Mouse (Mus musculus): ENCODE data around the gene Gabrr2. TPM values are rescaled to one million over a fixed set of nuclear protein-coding genes. Genes with fewer than 3 reads are reported as not detected.

Gabrr2 gene
- polyA plus RNA-seq, 1 experiment from 2014 or later: 0.67 TPM

- Histone ChIP-seq H3K4me3 (ENCODE audit: low read depth, low read length) (no peak overlapping the region), H3K27ac (replicated peaks; ENCODE audit: low read depth, low read length) (no peak overlapping the region), H3K36me3 (ENCODE audit: control insufficient read depth, insufficient read depth, low read length) (no peaks in the 10 kb centered on the region), H3K27me3 (replicated peaks; ENCODE audit: control insufficient read depth, insufficient read depth, low read length) (no peaks in the 10 kb centered on the region), H3K9ac (ENCODE audit: low read depth, low read length) (no peak overlapping the region), H3K9me3 (ENCODE audit: control insufficient read depth, low read length) (no peaks in the 10 kb centered on the region), H3K4me1 (ENCODE audit: control insufficient read depth, insufficient read depth, low read length) (no peaks in the 10 kb centered on the region), H3K4me2 (ENCODE audit: low read depth, low read length) (no peak overlapping the region)
- 56% methylated on average over 14 of the region's 14 CpGs for WGBS
- ATAC-seq (ENCODE audit: low read depth) (no peak), DNase-seq (ENCODE audit: low spot score) (no peak)
These were observed 3.6 kb downstream of the Gabrr2 start for GRCm38 (mm10) chr4:33066223-33066960.

- Histone ChIP-seq H3K4me1 (ENCODE audit: control insufficient read depth, insufficient read depth, low read length) (no peaks in the 10 kb centered on the region), H3K27ac (replicated peaks; ENCODE audit: low read depth, low read length) (no peak overlapping the region), H3K9ac (ENCODE audit: low read depth, low read length) (no peak overlapping the region), H3K4me2 (ENCODE audit: low read depth, low read length) (no peak overlapping the region), H3K9me3 (ENCODE audit: control insufficient read depth, low read length) (no peaks in the 10 kb centered on the region), H3K36me3 (ENCODE audit: control insufficient read depth, insufficient read depth, low read length) (no peaks in the 10 kb centered on the region), H3K27me3 (replicated peaks; ENCODE audit: control insufficient read depth, insufficient read depth, low read length) (no peaks in the 10 kb centered on the region), H3K4me3 (ENCODE audit: low read depth, low read length) (no peak overlapping the region)
- WGBS: 85% methylated on average over 3 of the region's 3 CpGs
- no peak for DNase-seq (ENCODE audit: low spot score)
- ATAC-seq (ENCODE audit: low read depth): no peak
These were observed 4.5 kb downstream of the Gabrr2 start for GRCm38 (mm10) chr4:33067331-33067730.

GRCm38 (mm10) chr4:33067826-33068225 is 5.0 kb downstream of the Gabrr2 start:
- ATAC-seq (ENCODE audit: low read depth): no peak
- 83% methylated on average over 6 of the region's 6 CpGs for WGBS

GRCm38 (mm10) chr4:33068894-33069293 is 6.1 kb downstream of the Gabrr2 start:
- Histone ChIP-seq H3K4me1 (ENCODE audit: control insufficient read depth, insufficient read depth, low read length) (no peaks in the 10 kb centered on the region), H3K4me2 (ENCODE audit: low read depth, low read length) (no peak overlapping the region), H3K36me3 (ENCODE audit: control insufficient read depth, insufficient read depth, low read length) (no peaks in the 10 kb centered on the region), H3K27ac (replicated peaks; ENCODE audit: low read depth, low read length) (no peak overlapping the region), H3K27me3 (replicated peaks; ENCODE audit: control insufficient read depth, insufficient read depth, low read length) (no peaks in the 10 kb centered on the region), H3K9ac (ENCODE audit: low read depth, low read length) (no peak overlapping the region), H3K9me3 (ENCODE audit: control insufficient read depth, low read length) (no peaks in the 10 kb centered on the region), H3K4me3 (ENCODE audit: low read depth, low read length) (no peak overlapping the region)
- WGBS: 69% methylated on average over 6 of the region's 6 CpGs
- DNase-seq (ENCODE audit: low spot score): no peak
- ATAC-seq (ENCODE audit: low read depth): no peak

More at GRCm38 (mm10) chr4:33067826-33068225, 5.0 kb downstream of the Gabrr2 start:
- no peak overlapping the region for H3K9ac ChIP-seq (ENCODE audit: low read depth, low read length)
- H3K4me2 ChIP-seq (ENCODE audit: low read depth, low read length): no peak overlapping the region
- H3K36me3 ChIP-seq (ENCODE audit: control insufficient read depth, insufficient read depth, low read length): no peaks in the 10 kb centered on the region
- no peaks in the 10 kb centered on the region for H3K4me1 ChIP-seq (ENCODE audit: control insufficient read depth, insufficient read depth, low read length)
- no peak overlapping the region for H3K27ac ChIP-seq (replicated peaks; ENCODE audit: low read depth, low read length)
- H3K4me3 ChIP-seq (ENCODE audit: low read depth, low read length): no peak overlapping the region
- DNase-seq (ENCODE audit: low spot score): no peak
- no peaks in the 10 kb centered on the region for H3K27me3 ChIP-seq (replicated peaks; ENCODE audit: control insufficient read depth, insufficient read depth, low read length)
- H3K9me3 ChIP-seq (ENCODE audit: control insufficient read depth, low read length): no peaks in the 10 kb centered on the region

- Histone ChIP-seq H3K4me1 (ENCODE audit: control insufficient read depth, insufficient read depth, low read length) (no peaks in the 10 kb centered on the region), H3K9me3 (ENCODE audit: control insufficient read depth, low read length) (no peaks in the 10 kb centered on the region), H3K36me3 (ENCODE audit: control insufficient read depth, insufficient read depth, low read length) (no peaks in the 10 kb centered on the region), H3K4me3 (ENCODE audit: low read depth, low read length) (no peak overlapping the region), H3K27ac (replicated peaks; ENCODE audit: low read depth, low read length) (no peak overlapping the region), H3K27me3 (replicated peaks; ENCODE audit: control insufficient read depth, insufficient read depth, low read length) (no peaks in the 10 kb centered on the region), H3K9ac (ENCODE audit: low read depth, low read length) (no peak overlapping the region), H3K4me2 (ENCODE audit: low read depth, low read length) (no peak overlapping the region)
- WGBS: 90% methylated on average over 6 of the region's 6 CpGs
- DNase-seq (ENCODE audit: low spot score): no peak
- ATAC-seq (ENCODE audit: low read depth): no peak
These were observed 7.5 kb downstream of the Gabrr2 start for GRCm38 (mm10) chr4:33070326-33070725.

GRCm38 (mm10) chr4:33071337-33071736 is 8.5 kb downstream of the Gabrr2 start:
- no peak for DNase-seq (ENCODE audit: low spot score)
- Histone ChIP-seq H3K27me3 (replicated peaks; ENCODE audit: control insufficient read depth, insufficient read depth, low read length) (no peaks in the 10 kb centered on the region), H3K4me2 (ENCODE audit: low read depth, low read length) (no peak overlapping the region), H3K27ac (replicated peaks; ENCODE audit: low read depth, low read length) (no peak overlapping the region), H3K9me3 (ENCODE audit: control insufficient read depth, low read length) (no peaks in the 10 kb centered on the region), H3K36me3 (ENCODE audit: control insufficient read depth, insufficient read depth, low read length) (no peaks in the 10 kb centered on the region), H3K9ac (ENCODE audit: low read depth, low read length) (no peak overlapping the region), H3K4me3 (ENCODE audit: low read depth, low read length) (no peak overlapping the region), H3K4me1 (ENCODE audit: control insufficient read depth, insufficient read depth, low read length) (no peaks in the 10 kb centered on the region)
- ATAC-seq (ENCODE audit: low read depth): no peak
- WGBS: 87% methylated on average over 6 of the region's 6 CpGs

GRCm38 (mm10) chr4:33072526-33073161 is 9.8 kb downstream of the Gabrr2 start:
- Histone ChIP-seq H3K4me2 (ENCODE audit: low read depth, low read length) (no peak overlapping the region), H3K9ac (ENCODE audit: low read depth, low read length) (no peak overlapping the region), H3K27me3 (replicated peaks; ENCODE audit: control insufficient read depth, insufficient read depth, low read length) (no peaks in the 10 kb centered on the region), H3K9me3 (ENCODE audit: control insufficient read depth, low read length) (no peaks in the 10 kb centered on the region), H3K4me3 (ENCODE audit: low read depth, low read length) (no peak overlapping the region), H3K4me1 (ENCODE audit: control insufficient read depth, insufficient read depth, low read length) (no peaks in the 10 kb centered on the region), H3K27ac (replicated peaks; ENCODE audit: low read depth, low read length) (no peak overlapping the region), H3K36me3 (ENCODE audit: control insufficient read depth, insufficient read depth, low read length) (no peaks in the 10 kb centered on the region)
- WGBS: 50% methylated on average over 11 of the region's 11 CpGs
- DNase-seq (ENCODE audit: low spot score) (no peak), ATAC-seq (ENCODE audit: low read depth) (no peak)

DNA sequence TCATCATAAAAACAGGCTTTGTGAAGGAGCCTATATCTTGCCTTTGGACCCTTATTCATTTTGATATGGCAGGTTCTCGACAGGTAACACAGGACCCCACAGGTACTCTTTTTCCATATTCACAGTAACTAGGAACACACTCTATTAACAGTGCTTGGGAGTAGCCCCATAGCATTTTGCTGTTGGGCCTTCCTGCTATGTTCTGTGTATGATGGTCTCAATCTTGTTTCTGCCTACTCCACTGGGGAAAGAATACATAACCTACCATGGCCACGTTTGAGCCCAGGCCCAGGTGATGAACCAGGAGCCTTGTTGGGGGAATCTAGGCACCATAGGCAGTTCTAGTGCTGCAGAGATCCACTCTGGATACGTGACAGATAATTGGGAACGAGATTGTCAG is 11.6 kb downstream of the Gabrr2 start:
- Histone ChIP-seq H3K4me2 (ENCODE audit: low read depth, low read length) (no peak overlapping the region), H3K9ac (ENCODE audit: low read depth, low read length) (no peak overlapping the region), H3K27me3 (replicated peaks; ENCODE audit: control insufficient read depth, insufficient read depth, low read length) (no peaks in the 10 kb centered on the region), H3K27ac (replicated peaks; ENCODE audit: low read depth, low read length) (no peak overlapping the region), H3K4me1 (ENCODE audit: control insufficient read depth, insufficient read depth, low read length) (no peaks in the 10 kb centered on the region), H3K9me3 (ENCODE audit: control insufficient read depth, low read length) (no peaks in the 10 kb centered on the region), H3K36me3 (ENCODE audit: control insufficient read depth, insufficient read depth, low read length) (no peaks in the 10 kb centered on the region), H3K4me3 (ENCODE audit: low read depth, low read length) (no peak overlapping the region)
- no peak for ATAC-seq (ENCODE audit: low read depth)
- DNase-seq (ENCODE audit: low spot score): no peak
- 86% methylated on average over 4 of the region's 4 CpGs for WGBS

GRCm38 (mm10) chr4:33074851-33075250 is 12.1 kb downstream of the Gabrr2 start:
- Histone ChIP-seq H3K36me3 (ENCODE audit: control insufficient read depth, insufficient read depth, low read length) (no peaks in the 10 kb centered on the region), H3K4me1 (ENCODE audit: control insufficient read depth, insufficient read depth, low read length) (no peaks in the 10 kb centered on the region), H3K9me3 (ENCODE audit: control insufficient read depth, low read length) (no peaks in the 10 kb centered on the region), H3K27ac (replicated peaks; ENCODE audit: low read depth, low read length) (no peak overlapping the region), H3K4me2 (ENCODE audit: low read depth, low read length) (no peak overlapping the region), H3K4me3 (ENCODE audit: low read depth, low read length) (no peak overlapping the region), H3K27me3 (replicated peaks; ENCODE audit: control insufficient read depth, insufficient read depth, low read length) (no peaks in the 10 kb centered on the region), H3K9ac (ENCODE audit: low read depth, low read length) (no peak overlapping the region)
- ATAC-seq (ENCODE audit: low read depth) (no peak), DNase-seq (ENCODE audit: low spot score) (no peak)
- 78% methylated on average over 5 of the region's 5 CpGs for WGBS

All from embryonic facial prominence, embryonic 14.5 days (tissue).